Mouse (Mus musculus): ENCODE data around the gene Atf4.
A peak's percentile ranks its signal among the peaks of the same experiment; 100 is the strongest.

Gene Atf4

GRCm38 (mm10) chr15:80288036-80288435 lies 33.1 kb downstream of the Atf4 start:
- DNase-seq, result peak; percentile 32

- DNase-seq, result peak; percentile 83
Measured at GRCm38 (mm10) chr15:80289436-80289835, 34.5 kb downstream of the Atf4 start.

GRCm38 (mm10) chr15:80297146-80297545 lies 42.2 kb downstream of the Atf4 start:
- no peak for DNase-seq

- peak; percentile 84 for DNase-seq
Measured at GRCm38 (mm10) chr15:80303779-80304178, 48.8 kb downstream of the Atf4 start.

GRCm38 (mm10) chr15:80304188-80304587 lies 49.2 kb downstream of the Atf4 start:
- no peak for DNase-seq

GRCm38 (mm10) chr15:80306146-80306545 lies 51.2 kb downstream of the Atf4 start:
- no peak for DNase-seq

Data from right cerebral cortex, adult 18-20 months (tissue).